Mouse (Mus musculus): ENCODE data around the gene Rtl10.

- TF ChIP-seq POLR2A (IDR thresholded peaks at IDR 0.05; ENCODE audit: extremely low read depth, insufficient read depth, low read length) (peak; percentile 75; the same call in 1 of the 2 replicates), CTCF (IDR thresholded peaks at IDR 0.05; ENCODE audit: low read depth, low read length) (no peak)
These were observed at the start of gene Rtl10, which contains the start of gene Gnb1l for GRCm38 (mm10) chr16:18498558-18498990.

Data from liver, adult 2 months (tissue).